Mouse (Mus musculus) right cerebral cortex, postnatal 10 days (tissue): Measurements from ENCODE around the gene Col4a2.
A peak's percentile ranks its signal among the peaks of the same experiment; 100 is the strongest.

Experiments used
- DNase-seq, 2 experiments: peaks; one replicate each; pipeline ENCODE4 v3.0.0; 2021; ENCODE audit warnings: low spot score in 2 of 2

Gene Col4a2

DNA sequence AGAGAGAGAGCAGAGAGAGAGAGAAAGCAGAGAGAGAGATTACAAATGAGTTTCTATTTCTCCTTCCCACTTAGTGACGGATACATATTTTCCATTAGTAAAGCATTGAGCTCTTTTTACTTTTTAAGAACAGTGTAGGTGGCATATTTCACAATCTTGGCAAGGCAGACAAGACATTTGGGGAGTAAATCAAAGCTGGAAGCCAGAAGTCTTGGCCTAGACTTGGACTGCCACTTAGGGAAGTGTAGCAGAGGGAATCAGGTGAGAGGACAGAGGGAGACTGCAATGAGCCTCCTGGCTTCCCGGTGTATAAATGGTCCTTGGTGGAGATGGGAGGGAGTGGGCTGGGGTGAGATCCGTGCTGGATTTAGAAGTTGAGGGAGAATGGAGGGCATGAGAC is 70.3 kb downstream of the Col4a2 start:
- no peak for DNase-seq

DNA sequence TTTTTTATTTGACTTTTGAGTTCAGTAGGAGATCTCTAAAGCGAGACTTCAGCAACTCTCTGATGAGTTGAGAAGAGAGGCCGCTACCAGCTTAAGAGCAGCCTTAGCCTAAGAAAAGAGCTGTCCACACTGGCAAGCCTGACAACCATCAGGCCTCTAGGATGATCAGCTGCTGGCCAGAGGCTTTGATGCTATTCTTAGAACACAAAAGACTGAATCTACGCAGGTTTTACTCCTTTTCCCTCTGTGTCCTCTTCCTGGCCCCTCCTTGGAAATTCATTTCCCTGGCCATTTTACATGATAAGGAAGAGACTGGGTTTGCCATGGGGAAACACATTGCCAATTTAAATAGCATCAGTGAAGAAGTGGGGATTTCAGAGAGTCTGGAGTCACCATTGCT is 70.8 kb downstream of the Col4a2 start:
- no peak for DNase-seq

DNA sequence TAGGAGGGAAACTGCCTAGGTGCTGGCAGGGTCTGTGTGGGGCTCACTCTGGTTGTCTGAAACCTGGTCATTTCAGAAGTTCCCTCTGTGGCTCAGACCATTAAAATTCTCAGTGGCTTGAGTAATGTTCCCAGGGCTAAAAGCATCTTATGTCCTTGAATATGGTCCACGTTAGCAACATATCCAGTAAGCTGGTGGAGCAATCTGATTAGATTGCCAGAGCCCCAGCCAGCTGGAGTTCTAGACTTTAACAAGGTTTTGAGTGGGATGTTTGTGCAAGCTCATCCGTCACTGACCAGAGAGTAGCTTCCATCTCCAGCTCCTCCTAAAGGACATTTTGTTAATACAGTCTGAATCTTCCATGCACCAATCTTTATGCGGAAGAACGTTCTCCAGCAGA is 72.2 kb downstream of the Col4a2 start:
- DNase-seq, result no peak

DNA sequence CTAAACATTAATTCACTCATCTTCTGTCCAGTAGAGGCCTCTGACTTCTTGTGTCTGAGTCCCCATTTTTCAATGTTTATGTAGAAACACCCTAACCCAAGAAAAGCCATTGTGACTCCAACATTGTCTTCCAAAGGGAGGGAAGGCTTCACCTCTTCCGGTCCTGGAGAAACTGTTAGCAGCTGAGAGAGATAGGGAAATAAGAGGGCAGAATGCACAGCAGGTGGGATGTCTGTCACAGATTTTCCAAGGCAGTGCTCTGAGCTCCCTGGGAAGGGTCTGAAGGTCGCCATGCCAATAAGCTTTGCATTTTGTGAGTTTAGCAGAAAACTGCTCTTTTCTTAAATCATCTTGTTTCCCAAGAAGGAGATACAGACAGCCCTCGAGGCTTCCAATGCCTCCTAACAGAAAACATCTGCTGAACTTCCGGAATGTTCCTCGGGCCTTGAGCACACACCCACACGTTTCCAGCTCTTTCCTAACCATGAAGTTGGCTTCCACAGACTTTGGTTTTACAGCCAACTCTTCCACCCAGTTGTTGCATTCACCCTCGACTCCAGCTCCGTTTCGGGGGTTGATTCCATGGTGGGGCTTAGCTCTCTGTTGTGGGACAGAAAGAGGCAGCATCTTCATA is 72.8 kb downstream of the Col4a2 start:
- no peak for DNase-seq

DNA sequence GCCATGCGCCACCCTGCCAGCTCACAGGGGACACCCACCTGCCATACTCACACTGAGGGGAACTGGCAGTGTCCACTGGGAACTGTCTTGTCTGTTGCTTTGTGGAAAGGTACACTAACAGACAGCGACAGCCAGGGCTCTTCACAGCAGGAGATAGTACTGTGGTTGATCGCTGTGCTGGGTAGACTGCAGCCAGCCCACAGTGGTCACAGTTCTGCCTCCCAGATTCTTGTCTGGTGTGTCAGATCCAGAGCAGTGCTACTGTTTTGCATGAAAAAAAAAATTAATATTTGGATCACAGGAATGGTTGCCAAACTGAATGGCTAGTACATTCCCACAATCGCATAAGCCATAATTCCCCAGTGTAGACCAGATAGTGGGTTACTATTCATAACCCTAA is 74.7 kb downstream of the Col4a2 start:
- DNase-seq, result no peak

DNA sequence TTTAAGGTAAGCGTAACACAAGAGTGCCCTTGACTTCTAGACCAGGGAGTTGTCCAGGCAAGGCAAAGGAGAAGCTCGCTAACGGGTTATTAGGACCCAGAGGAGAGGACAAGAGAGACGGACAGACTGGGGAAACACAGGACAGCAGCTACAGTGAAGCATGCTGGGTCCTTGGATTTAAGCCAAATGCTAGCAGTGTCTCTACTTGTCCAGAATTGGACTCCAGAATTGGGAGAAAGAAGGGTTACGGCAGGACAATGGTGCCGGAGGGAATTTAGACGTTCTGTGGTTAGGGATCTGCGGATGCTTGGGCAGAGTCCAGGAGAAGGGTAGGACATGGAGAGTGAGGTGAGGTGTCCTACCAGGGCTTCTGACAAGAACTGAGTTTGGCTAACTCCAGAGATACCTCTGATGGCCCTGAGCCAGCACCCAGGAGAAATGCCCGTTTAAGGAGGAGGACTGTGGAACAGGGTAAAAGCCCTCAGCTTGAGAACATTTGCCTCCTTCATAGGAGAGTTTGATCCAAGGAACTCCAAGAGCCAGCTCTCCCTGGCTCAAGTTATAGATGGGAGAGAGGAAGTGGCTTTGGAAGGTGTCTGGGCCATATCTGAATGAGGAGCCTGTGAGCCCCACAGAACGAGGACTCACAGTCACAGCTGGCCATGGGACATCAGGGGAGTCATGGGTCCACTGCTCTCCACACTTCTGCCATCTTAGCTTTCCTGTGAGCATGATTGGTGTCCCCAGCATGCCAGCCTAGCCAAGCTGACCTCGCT is 76.9 kb downstream of the Col4a2 start:
- no peak for DNase-seq

DNA sequence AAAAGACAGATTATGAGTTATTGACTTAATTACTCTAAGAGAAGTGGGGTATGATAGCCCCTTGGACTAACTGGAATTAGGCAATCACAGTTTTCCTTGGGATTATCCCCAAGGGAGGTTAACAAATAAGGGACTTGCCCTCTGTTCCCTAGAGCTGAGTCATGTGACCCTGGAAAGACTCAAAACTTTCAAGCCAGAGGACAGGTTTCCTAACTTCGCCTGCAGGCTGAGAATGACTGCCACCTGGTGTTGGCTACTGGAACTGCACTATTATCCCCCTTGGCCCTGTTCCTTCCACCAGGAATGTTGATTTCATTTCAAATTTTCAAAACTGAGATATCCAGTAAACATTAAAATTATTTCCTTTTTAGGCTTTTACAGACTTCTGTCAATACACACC is 80.1 kb downstream of the Col4a2 start:
- peak in 1 of 2 experiments; percentile 75 for DNase-seq

DNA sequence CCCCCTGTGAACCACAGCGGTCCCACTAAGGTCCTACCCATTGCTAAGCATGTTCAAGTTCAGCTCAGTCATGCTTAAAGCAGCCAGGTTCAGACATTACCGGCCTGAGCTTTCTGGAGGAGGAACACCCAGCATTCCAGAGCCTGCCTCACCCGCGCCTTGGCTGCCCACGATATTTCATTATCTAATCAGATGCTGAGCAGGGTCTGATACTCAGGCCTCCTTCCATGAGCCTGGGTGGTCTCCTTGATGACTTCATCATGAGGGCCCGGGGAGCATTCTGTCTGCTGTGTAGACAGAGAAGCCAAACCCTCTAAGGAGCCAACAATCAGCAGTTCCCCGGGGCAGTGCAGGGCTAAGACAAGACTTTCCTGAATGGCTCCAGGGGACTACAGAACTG is 80.6 kb downstream of the Col4a2 start:
- no peak for DNase-seq

DNA sequence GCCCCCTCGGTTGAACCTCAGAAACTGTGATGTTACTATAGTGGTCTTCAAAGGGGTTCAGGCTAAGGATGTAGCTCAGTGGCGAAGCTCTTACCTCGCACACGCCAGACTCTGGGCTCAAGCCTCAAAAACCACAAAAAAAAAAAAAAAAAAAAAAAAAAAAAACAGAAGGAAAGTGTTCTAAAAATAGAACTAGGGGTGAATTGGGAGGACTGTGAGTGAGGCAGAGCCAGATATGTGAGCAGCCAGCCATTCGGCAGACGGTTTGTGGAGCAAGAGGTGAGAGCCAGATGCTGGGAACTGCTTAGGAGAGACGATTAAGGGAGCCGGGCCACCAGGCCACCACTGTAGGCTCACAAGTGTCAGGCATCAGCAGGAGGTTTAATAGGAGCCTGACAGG is 81.0 kb downstream of the Col4a2 start:
- DNase-seq, result no peak

DNA sequence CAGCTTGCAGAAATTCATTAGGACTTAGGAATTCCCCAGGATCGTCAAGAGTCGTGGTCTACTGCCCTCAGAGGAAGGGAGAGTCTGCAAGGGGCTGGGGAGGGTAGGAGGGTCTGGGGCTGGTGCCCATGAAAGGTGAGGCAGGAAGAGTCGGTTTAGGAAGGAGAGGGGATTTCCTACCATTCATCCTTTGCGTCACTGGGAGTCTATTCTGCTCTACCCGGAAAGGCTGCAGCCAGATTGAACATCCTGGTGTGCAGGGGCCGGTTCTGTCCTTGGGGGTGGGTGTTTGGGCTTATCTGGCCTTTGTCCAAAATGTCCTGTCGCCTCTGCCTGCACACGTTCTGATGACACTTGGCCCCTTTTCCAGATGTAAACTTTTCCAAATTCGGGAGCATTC is 82.2 kb downstream of the Col4a2 start:
- no peak for DNase-seq

DNA sequence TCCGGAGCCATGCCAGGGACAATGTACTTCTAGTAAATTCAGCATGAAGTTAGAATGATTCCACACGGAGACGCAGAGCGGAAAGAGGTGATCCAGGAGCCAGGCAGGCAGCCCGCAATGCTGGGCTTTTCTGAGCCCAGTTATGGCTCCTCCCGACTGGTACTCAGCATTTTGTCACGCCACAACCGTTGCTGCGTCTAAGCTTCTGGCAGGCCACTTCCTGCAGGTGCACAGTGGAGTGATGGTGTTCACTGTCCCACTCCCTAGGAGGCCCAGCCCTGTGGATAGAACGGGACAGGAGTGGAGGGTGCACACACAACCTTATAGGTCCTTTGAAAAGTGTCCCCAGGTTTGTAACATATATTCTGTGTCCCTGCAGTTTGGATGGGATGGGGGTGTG is 83.0 kb downstream of the Col4a2 start:
- DNase-seq, result no peak

DNA sequence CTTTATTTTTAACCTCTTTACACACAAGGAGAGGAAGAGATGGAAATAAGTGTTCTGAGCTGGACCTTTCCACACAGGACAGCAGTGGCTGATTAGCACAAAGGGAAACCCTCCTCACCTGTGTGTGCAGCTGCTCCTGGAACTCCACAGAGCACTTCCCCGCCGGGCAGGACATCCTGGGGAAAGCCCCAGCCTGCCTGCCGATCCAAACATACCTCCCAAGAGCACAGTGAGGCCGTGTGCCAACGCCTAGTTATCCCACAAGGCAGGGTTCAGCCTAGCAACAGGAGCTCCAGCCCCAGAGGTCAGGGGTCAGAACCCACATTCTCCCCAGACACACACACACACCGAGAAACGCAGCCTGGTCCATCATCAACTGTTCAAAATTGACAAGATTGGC is 83.5 kb downstream of the Col4a2 start:
- no peak for DNase-seq

DNA sequence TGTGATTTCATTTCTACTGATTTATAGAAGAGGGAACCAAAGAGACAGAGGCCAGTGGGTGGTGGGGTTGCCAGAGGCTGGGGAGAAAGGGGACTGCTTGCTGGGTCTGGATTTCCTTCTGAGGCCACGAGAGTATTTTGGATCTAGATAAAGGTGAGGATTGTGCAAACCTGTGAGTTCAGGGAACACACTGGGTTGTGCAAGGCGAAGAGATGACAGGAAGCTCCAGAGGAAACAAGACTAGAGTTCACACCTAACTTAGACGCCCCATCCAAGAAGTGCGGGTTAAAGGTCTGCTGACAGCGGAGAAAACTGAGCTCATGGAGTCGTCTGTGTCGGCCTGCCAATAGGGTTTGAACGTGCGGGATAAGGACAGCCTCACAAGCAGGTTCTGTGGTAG is 84.5 kb downstream of the Col4a2 start:
- no peak for DNase-seq

DNA sequence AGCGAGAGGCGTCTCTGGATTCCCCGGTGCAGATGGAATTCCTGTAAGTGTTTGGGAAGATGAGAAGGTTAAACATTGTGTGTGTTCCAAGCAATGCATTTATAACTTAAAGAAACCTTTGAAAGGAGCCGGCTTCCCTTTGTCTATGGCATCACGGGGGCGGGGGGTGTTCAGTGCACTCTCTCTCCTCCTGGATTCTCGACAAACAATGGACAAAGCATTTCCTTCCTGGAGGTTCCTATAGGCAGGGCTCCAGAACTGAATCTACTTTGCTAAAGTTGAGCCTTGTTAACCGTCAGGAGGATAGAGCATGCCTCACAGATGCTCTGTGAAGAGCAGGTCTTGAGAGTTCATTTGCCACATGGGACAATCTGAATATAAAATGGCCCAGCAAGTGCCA is 87.1 kb downstream of the Col4a2 start:
- DNase-seq, result no peak

DNA sequence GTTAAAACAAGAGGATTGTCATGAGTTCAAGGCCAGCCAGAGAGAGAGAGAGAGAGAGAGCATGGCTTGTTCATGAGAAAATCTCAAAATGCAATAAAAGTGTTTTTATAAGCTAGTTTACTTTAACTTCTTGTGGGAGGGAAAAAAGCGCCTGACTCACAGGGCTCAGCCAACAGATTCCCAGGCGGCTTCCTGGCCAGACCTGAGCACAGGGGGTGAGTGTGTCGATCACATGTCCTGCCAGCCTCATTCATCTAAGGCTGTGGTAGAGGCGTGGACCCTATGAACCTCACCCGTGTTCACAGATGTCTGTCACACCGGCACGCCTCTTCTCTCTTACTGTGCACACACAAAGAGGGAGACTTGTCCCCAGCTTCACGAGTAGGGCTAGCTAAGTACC is 87.6 kb downstream of the Col4a2 start:
- DNase-seq, result no peak

DNA sequence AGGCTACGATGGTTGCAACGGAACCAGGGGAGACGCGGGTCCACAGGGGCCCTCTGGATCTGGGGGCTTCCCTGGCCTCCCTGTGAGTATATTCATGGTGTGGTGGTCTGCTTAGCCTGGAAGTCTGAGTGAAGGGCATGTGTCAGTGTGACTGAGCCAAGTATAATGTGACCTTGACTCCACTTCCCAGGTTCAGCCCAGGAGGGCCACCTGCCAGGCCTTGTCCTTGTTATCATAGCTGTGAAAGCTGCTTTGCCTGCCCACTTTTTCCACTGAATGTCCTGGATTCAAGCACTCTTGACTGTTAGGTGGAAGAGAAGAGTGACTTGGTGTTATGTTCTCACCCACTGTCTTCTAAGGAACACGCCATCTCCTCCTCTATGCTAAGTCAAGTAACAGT is 88.6 kb downstream of the Col4a2 start:
- no peak for DNase-seq

DNA sequence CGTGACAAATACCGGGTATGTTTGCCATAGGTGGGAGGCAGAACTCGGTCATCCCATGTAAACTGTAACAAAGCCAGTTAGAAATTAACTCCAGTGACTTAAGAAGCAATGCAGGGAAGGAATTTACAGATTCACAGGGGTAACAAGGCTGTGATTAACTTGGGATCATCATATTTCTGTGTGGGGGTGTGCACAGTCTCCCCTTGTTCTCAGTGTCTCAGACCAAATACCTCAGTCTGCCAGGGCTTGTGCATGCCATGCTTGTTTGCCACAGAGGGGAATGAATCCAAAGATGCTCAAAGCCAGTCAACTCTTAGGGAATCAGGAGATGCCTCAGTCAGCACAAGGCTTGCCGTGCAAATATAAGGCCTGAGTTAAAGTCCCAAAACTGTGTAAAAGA is 89.6 kb downstream of the Col4a2 start:
- no peak for DNase-seq

DNA sequence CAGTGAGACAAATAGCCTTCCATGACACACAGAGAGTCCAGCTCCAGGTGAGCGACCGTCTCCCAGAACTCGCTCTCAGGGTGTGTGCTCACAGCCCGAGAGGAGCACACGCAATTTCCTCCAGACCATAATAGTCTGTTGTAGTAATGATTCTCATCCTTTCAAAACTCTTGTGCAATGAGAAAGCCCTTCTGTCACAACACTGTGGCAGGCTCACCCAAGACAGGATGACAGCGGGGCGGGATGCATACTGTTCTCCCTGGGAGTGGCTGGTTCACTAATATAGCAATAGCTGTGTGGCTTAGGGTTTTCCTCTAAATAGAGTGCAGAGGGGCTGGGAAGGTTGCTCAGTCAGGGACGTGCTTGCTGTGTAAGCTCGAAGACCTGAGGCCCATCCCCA is 91.2 kb downstream of the Col4a2 start:
- no peak for DNase-seq

DNA sequence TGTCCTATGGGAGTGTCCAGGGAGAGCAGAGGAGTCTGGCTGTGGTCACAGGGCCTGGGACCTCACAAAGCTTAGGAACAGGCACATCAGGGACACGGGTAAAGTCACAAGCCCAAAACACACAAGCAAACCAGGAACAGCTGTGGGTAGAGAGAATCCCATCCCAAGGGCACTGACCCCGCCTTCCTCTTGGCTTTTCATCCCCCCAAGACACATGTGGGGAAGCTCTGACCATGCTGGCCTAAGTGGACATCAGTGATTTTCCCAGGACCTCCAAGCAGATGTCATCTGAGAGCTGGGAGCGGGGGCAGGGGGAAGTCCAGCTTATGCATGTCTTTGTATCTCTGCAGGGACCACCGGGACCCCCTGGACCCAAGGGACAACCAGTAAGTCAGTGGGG is 92.0 kb downstream of the Col4a2 start:
- DNase-seq, result no peak

DNA sequence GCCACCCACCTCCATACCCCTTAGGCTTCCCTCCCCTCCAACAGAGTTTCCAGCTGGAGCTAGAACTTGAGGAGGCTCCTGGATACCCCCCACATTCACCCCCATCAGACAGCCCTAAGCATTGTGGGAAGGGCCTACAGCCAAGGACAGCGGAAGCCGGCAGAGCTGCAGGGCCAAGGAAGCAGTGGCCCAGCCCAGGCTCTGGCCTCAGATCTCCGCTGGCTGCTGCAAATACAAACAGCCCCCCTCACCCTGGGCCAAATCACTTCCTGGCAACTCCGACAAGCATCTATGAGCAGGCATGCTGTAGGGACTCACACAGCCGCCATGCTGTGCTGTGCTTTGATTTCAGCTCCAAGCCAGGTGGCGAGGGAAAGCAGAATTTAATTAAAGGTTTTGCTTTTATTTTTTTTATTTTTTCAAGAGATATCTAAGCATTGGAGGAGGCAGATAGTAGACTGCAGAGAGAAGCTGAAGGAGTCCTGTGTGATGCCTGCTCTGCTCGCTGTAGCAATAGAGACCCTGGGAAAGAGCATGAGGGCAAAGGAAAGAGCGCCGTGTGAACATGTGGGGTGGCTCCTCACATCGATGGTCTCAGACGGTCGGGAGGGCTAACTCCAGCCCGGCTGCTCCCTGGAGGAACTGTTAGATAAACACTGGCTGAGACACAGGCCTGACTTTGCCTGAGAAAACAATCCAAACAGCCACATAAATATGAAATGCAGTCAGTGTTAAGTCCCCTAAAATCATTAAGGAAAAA is 93.3 kb downstream of the Col4a2 start:
- DNase-seq, result peak; percentile 79 to 87

DNA sequence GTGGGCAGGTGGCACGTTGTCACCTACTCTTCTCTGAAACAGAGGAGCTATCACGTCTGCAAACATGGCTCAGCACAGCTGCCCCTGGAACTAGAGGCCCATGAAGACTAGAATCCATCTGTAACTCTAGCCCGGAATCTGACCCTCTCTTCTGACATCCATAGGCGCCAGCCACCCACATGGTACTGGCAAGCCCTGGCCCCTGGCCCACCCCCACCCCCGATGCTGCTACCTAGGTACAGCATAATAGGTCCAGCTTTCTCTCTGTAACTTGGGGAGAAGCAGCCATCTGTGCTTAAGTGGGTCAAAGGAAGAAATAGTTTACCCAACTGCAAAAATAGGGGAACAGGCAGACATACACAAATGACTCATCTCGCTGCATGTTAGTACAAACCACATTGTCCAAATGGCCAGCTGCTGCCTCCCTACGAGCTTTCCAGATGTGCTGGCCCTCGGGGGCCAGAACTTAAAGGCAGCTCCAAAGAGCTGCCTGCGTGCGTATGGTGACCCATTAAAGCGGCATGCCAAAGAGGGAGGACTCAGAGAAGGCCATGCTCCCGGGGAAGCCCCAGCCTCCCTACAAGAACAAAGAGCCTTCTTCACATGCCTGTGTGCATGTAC is 99.0 kb downstream of the Col4a2 start:
- DNase-seq, result no peak

DNA sequence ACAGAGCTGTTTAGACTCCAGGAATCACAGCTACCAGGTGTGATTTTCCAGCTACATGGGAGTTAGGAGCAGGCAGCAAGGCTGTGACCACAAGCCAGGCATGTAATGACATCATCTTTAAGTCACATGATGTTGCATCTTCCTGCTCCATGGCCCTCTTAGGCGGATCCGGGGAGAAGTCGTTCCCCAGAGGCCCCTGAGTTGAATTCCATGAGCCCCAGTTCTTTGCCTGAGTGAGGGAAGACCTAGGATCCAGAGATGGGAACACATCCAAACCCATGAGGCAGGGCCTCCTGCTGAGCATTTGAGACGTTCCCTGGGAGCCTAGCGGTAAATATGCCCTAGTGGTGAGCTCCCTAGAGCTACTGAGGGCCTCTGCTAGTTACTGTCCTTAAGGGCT is 99.8 kb downstream of the Col4a2 start:
- DNase-seq, result no peak

DNA sequence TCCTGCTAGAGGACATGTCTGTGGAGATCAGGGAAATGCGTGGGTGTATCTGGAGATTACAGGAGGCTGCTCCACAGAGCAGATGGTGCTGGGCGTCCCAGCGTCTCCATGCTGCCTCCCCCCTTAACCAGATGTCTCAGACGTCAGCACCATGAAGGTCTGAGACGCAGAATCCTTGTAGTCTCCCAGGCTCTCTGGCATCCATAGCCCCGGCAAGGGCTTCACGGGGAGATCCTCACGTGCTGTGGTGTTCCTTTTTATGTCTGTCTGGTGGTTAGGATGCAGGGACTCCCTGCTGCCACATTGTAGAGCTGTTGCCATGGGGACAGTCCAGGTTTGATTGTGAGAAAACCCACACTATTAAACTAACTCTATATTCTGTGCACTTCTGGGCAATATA is 101.7 kb downstream of the Col4a2 start:
- DNase-seq, result peak; percentile 73 to 85
